Mouse (Mus musculus) cerebellum, adult 2 months (tissue): ENCODE results near the gene Eif2ak3. TPM values are rescaled to one million over a fixed set of nuclear protein-coding genes. Genes with fewer than 3 reads are reported as not detected.
A peak's percentile ranks its signal among the peaks of the same experiment; 100 is the strongest.

Experiments
- DNase-seq, 2 experiments: peaks; one replicate each; pipeline ENCODE4 v3.0.0; 2021
- H3K27ac ChIP-seq: fragments of 200-500 bp; 2 replicates; pipeline ENCODE4 v1.5.1; 2012; ENCODE audit warnings: low read length, control low read depth, inconsistent platforms; ENCODE audit not compliant: insufficient read depth
- H3K27me3 ChIP-seq: fragments of 200-500 bp; 2 replicates; pipeline ENCODE4 v1.6.1; 2012; ENCODE audit warnings: inconsistent platforms, mild to moderate bottlenecking, low read length, moderate library complexity; ENCODE audit not compliant: control insufficient read depth, insufficient read depth
- H3K4me1 ChIP-seq: fragments of 200-500 bp; 2 replicates; pipeline ENCODE4 v1.6.1; 2011; ENCODE audit warnings: low read length; ENCODE audit not compliant: control insufficient read depth, insufficient read depth
- H3K4me3 ChIP-seq: fragments of 200-500 bp; replicated peaks from 2 replicates; pipeline ENCODE3; 2011; ENCODE audit warnings: mild to moderate bottlenecking, low read depth, low read length, control low read depth; ENCODE audit not compliant: insufficient read depth
- CTCF ChIP-seq: fragments of 200-500 bp; IDR thresholded peaks from 2 replicates; pipeline ENCODE4 v1.5.1; 2011; ENCODE audit warnings: low read depth, mild to moderate bottlenecking, control low read depth, low read length, moderate library complexity, borderline replicate concordance; ENCODE audit not compliant: insufficient read depth
- POLR2A ChIP-seq: fragments of 200-500 bp; IDR thresholded peaks from 2 replicates; pipeline ENCODE4 v1.6.1; 2011; ENCODE audit warnings: low read length, control low read depth, borderline replicate concordance; ENCODE audit not compliant: insufficient read depth
- WGBS: fragments of 180-500 bp; shearing (Covaris S2); methylation state at CpG from one replicate; pipeline ENCODE4 v1.1.7; 2018; 5-methylcytosine and 5-hydroxymethylcytosine counted together
- polyA plus RNA-seq: library from polyadenylated mRNA; depleted of rRNA; stranded (reverse); fragments of >200 nt; gene quantifications from 2 replicates; pipeline ENCODE4 v1.2.3, GENCODE M21; 2012

The Eif2ak3 gene
- polyA plus RNA-seq, 1 experiment = 24.0 TPM

DNA sequence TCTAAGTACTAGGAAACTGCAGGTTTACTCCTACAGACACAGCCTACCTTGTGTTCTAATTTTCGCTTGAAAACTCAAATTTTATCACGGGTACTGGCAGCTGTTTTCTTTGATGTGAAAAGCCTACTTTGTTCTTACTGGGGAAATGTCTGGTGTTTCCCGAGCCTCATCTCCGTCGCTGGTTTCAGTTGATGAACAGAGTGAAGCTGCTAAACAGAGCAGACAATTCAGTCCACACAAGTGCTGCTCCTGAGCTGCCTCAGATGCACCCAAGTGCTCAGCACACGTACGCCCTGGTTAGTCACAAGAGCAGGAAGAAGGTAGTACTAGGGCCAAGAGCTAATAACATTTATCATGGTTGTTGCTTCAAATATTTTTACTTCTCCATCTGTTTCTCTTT is 18.4 kb downstream of the Eif2ak3 start:
- Histone ChIP-seq H3K27ac (no peak overlapping the region), H3K4me3 (no peak overlapping the region), H3K27me3 (no peaks in the 10 kb centered on the region), H3K4me1 (peaks cover 3% of the 10 kb centered on the region; the same call in 1 of the 2 replicates)
- 63% methylated on average over 7 of the region's 7 CpGs for WGBS
- no peak for DNase-seq
- TF ChIP-seq POLR2A (no peak), CTCF (no peak)

DNA sequence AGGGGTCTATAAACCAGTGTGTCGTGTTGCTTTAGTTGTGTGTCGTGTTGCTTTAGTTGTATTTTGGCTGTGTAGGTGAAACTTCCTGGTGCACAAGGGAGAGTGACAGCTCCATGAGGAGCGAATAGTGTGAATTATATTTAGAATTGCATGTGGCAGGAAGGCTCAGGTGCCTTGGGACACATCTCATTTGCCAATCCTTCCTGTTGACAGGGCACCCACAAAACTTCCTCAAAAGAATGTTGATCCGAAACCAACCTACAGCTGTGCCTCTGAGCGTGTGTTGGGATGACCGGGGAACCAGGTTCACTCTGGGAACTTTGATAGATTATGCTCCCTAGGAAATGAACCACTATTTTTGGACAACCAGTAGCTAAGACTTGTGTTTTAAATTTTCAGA is 20.0 kb downstream of the Eif2ak3 start:
- WGBS = 80% methylated on average over 6 of the region's 6 CpGs
- Histone ChIP-seq H3K4me1 (peaks cover 3% of the 10 kb centered on the region; the same call in 1 of the 2 replicates), H3K27ac (no peak overlapping the region), H3K4me3 (no peak overlapping the region), H3K27me3 (no peaks in the 10 kb centered on the region)
- TF ChIP-seq CTCF = no peak
- no peak for DNase-seq

DNA sequence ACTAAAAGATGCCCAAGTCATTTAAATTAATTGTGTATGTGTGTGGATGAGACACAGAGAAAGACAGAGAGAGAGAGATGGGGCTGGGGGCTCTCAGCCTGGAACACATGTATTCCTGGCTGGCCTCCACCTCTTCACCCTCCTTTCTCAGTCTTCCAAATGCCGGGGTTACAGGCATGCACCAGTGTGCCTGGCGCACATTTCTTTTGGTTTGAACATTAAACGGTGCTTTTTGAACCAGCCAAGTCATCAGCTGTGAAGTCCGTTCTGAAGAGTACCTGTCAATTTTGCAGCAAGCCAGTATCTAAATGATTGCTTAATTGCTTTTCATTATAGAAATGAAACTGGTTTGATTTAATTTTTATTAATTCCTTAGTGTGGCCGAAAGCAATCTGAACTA is 22.4 kb downstream of the Eif2ak3 start:
- no peak overlapping the region for H3K4me3 ChIP-seq
- DNase-seq = no peak
- TF ChIP-seq CTCF (no peak), POLR2A (no peak)
- H3K4me1 ChIP-seq = peaks cover 3% of the 10 kb centered on the region
- no peak overlapping the region for H3K27ac ChIP-seq
- WGBS = 47% methylated on average over 5 of the region's 5 CpGs
- H3K27me3 ChIP-seq = no peaks in the 10 kb centered on the region

DNA sequence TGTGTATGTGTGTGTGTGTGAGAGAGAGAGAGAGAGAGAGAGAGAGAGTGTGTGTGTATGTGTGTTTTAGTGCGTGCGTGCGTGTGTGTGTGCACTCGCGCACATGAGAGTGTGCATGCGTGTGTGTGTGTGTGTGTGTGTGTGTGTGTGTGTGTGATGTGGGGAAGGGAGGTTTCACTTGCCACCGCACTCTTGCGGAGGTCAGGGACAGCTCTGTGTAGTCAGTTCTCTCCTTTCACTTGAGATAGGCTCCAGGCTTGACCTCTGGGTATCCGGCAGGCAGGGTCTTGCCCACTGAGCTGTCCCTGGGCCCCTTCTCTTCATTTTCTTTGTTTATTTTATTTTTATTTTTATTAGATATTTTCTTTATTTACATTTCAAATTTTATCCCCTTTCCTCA is 23.0 kb downstream of the Eif2ak3 start:
- no peaks in the 10 kb centered on the region for H3K27me3 ChIP-seq
- H3K4me1 ChIP-seq = peaks cover 3% of the 10 kb centered on the region
- H3K27ac ChIP-seq = no peak overlapping the region
- no peak for TF ChIP-seq POLR2A
- TF ChIP-seq CTCF = no peak
- WGBS = 93% methylated on average over 9 of the region's 9 CpGs
- H3K4me3 ChIP-seq = no peak overlapping the region
- DNase-seq = no peak

DNA sequence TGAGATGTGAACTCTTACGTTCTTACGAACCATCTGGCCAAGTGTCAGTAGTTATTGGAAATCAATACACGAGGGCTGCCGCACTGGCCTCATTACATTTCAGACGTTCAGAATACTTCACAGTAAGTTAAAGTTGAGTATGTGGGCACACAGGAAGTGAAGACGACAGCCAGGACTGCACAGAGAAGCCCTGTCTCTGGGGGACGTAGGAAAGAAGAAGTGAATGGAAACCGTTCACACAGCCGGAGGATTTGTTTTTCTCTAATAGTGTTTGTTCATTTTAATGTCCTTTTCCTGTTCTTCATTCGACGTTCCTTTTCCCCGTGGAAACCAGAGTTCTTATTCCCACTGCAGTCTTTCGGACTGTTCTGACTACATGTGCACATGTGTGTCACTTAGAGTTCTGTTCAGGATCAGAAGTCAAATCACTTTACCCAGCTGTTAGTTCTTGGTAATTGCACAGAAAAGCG is 27.2 kb downstream of the Eif2ak3 start:
- DNase-seq = no peak
- no peak for TF ChIP-seq POLR2A
- peak overlapping the region; percentile 23; the same call in 1 of the 2 replicates for H3K27ac ChIP-seq
- WGBS = 78% methylated on average over 14 of the region's 14 CpGs
- no peaks in the 10 kb centered on the region for H3K27me3 ChIP-seq
- H3K4me3 ChIP-seq = no peak overlapping the region
- H3K4me1 ChIP-seq = peaks cover 4% of the 10 kb centered on the region

DNA sequence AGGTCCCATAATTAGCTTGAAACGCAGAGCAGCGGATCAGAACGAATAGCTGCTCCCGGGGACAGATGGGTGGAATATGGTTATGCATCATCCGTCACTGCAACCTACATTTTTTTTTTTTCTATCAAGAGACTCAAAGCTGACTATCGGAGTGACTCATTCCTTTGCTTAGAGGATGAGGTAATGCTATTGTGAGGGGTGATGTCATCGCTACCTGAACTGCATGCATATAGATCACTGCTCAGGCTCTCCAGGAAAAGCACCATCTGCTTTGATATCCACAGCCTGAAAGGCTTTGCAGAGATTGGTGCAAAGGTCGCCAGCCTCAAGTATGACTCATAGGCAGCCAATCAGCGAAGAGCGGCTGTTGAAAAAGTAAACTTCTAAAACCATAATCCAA is 27.8 kb downstream of the Eif2ak3 start:
- peak; percentile 64 to 93 for DNase-seq
- Histone ChIP-seq H3K27me3 (no peaks in the 10 kb centered on the region), H3K4me1 (peaks cover 4% of the 10 kb centered on the region), H3K4me3 (no peak overlapping the region), H3K27ac (peak overlapping the region; percentile 23; the same call in 1 of the 2 replicates)
- 19% methylated on average over 10 of the region's 10 CpGs for WGBS
- no peak for TF ChIP-seq CTCF

DNA sequence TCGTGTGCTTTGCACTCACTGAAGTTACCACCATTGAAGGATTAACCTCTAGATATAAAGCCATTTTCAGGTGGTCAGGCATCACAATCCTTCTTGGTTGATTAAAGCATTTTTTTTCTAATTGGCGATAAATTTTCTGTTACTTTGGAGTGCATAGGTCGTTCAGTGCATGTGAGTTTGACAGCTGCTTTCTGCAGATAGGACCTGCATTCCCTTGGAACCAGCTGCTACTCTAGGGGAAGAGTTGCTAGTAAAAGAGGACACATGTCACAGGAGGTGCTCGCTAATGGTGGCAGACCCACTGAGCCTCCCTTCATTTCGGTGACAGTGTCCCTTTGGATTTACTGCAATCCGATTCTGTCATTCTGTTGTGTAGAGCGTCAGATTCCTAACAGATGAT is 28.3 kb downstream of the Eif2ak3 start:
- TF ChIP-seq CTCF (no peak), POLR2A (no peak)
- 0 out of 2 replicates have a peak overlapping the region, but pooled peaks have one; percentile 63 for H3K27ac ChIP-seq
- H3K27me3 ChIP-seq = no peaks in the 10 kb centered on the region
- peaks cover 4% of the 10 kb centered on the region for H3K4me1 ChIP-seq
- no peak overlapping the region for H3K4me3 ChIP-seq
- no peak for DNase-seq
- 76% methylated on average over 7 of the region's 7 CpGs for WGBS

DNA sequence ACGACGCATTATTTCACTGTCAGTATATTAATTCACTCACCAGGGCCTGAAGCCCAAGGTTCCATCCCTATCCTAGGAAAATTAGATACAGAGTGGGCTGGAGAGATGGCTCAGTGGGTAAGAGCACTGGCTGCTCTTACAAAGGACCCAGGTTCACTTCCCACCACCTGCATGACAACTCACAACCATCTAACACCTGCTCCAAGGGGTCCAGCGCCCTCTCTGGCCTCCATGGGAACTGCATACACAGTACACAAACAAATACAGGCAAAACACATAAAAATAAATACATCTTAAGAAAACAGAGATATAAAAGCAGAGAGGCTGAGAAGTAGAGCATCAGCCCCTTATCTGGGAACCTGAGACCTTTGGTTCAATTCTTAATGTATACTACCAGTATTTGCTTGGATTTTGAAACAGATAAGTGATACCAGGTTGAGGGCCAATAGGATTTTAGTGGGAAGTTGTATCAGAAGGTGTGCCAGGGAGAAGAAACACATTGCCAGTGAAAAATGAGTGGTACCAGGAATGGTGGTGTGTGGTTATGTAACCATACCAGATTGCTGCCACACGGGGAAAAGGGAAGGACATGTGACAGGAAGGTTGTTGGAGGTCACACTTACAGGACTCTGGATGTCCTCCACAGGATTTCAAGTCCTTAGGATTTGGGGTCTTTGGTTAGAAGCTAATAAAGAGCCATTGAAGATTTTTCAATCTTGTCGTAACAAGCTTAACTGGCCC is 29.9 kb downstream of the Eif2ak3 start:
- TF ChIP-seq POLR2A (no peak), CTCF (peak; percentile 22; the same call in 1 of the 2 replicates)
- WGBS = 68% methylated on average over 5 of the region's 5 CpGs
- peak overlapping the region; percentile 51; the same call in 1 of the 2 replicates for H3K27ac ChIP-seq

More for the DNA sequence above, 29.9 kb downstream of the Eif2ak3 start:
- Histone ChIP-seq H3K4me1 (peaks cover 4% of the 10 kb centered on the region), H3K4me3 (no peak overlapping the region), H3K27me3 (no peaks in the 10 kb centered on the region)
- DNase-seq = peak; percentile 34 to 45
